Mouse (Mus musculus): Measurements from ENCODE around the gene Cog5.

The Cog5 gene

DNA sequence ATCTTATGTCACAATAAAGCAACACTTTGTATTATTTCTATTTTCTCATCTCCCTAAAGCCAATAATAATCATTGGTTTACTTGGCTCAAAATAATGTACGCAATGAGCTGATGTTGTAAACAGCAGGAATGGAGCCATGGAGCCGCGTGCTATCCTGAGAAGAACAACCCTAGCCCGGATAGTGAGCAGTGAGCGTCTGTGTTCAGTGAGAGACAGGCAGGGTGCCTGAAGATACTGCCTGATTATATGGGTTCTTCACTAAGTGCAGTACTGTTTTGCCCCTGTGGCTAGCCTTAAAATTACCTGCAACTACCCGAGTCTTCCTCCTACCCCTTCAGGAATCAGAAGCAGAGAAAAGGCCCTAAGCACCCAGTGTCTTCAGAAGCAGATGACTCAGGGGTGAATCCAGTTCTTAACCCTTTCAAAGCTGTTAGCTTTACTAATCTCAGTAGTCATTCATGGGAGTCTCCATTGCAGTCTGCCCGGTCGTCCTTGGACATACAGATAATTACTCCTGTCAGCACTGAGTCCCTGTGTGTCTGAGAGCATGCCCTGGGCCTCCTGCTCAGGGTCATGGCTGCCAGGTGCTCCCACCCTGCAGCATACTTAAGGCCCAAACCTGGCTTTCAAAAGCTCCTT, 240.5 kb downstream of the Cog5 start:
- no peak for DNase-seq (ENCODE audit: low spot score in 2 of 2)

- DNase-seq (ENCODE audit: low spot score in 2 of 2) = peak; percentile 40 to 57
Observed at GRCm38 (mm10) chr12:31895888-31896287, 241.2 kb downstream of the Cog5 start.

DNA sequence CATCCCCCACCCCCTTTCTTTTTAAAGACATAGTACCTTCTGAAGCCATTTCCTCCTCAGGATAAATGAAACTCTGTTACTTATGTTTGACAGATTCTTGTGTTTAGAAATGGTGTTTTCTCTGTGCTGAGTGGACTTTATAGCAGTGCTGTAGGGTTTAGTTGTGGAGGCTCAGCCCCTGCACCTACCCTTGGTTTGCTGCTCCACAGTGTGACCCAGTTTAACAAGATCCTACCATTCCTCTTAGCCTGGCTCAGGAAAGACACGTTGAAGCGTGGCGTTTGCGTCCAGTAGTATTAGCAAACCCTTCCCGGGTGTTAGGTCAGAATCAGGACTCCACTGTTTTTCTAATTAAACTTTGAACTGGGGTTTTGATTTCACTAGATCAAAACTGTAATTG, 241.6 kb downstream of the Cog5 start:
- no peak for DNase-seq (ENCODE audit: low spot score in 2 of 2)

DNA sequence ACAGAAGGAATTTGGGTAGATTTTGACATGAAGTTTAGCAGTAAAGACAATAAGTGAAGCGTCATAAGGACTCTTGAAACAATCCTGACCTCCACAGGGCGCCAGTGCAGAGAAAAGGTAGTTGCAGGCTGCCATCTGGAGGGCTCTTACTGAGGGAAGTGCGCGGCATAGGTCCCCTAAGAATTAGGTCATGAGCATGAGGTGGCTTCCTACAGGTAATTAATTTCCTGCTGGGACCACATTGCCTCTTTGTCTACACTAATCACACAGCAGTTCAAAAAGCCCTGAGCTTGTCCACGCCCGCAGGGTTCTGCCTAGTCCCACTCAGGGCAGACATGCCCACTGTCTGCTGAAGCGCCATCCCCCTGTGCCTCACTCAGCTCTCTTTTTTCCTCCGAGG, 242.3 kb downstream of the Cog5 start:
- no peak for DNase-seq (ENCODE audit: low spot score in 2 of 2)

DNA sequence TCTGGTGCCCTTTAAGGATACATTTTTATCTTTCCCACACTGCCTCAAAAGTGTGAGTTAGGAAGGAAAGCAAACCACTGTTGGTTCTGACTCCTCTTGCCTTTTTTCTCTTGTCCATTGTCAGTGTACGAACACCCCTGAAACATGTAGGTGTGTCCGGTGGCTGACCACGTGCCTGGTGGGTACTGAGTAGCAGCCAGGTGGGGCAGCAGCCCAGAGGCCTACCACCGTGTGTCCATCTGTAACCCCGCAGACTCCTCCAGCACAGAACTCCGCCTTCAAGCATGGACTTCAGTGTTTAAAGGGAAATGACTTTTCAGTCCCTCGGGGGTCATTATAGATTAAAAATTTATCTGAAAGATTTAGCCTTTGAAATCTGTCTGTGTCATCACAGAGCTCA, 242.8 kb downstream of the Cog5 start:
- DNase-seq (ENCODE audit: low spot score in 2 of 2) = no peak

DNA sequence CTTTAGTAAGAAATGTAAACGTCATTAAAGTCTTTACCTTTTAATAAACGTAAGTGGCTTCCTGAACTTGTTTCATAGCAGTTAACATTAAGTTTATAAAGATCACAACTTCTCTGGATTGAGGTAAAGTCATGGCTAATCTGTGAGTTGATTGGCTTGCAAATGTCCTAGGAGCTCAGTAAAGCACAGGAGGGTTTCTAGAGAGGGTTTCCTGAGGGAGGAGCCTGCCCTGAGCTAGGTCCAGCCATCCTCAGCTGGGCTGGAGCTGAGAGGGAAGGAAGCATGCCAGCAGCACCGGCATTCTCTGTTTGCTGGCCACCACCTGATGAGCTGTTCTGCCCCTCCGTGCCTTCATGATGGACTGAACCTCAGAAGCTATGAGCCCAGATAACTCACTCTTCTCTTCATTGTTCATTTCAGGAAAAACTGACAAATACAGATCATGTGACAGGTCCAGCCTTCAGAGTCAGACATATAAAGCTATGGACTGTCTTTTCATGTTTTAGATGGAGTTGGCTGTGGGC, 245.8 kb downstream of the Cog5 start:
- no peak for DNase-seq (ENCODE audit: low spot score in 2 of 2)

DNA sequence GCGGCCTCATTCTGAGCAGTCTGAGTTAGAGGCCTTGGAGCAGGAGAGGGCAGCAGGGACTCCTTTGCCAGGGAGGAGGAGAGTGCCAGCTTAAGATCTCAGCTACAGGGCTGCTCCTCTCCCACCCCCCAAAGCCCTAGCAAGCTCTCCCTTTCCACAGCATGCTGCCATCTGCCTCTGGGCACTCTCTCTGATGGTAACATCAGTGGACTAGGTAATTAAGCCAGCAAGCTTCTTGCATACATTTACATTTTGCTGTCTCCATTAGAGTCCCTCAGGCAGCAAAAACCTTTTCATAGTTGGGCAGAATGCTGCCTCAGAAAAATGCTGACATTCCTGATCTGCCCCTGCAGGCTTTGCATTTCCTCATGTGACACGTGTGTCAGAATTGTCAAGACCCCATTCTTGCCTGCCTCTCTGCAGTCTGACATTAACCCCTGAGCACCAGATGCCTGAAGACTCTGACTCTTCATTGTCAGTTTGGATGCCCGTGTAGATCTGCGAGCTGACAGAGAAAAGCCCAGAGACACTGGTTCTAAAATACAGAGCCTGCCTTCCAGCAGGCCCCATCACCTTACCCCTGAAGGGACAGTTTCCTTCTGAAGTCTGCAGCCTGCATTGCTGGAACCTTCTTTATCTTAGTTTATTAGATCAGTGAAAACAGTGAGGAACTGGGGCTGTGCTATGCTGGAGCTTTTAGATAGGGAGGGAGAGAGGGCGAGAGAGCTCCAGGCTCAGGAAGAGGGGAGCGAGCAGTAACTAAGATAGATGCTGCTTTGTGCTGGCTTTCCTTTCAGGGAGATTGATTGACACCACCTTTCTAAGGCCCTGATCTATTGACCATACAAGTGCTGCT, 251.3 kb downstream of the Cog5 start:
- DNase-seq (ENCODE audit: low spot score in 2 of 2) = peak in 1 of 2 experiments; percentile 43

DNA sequence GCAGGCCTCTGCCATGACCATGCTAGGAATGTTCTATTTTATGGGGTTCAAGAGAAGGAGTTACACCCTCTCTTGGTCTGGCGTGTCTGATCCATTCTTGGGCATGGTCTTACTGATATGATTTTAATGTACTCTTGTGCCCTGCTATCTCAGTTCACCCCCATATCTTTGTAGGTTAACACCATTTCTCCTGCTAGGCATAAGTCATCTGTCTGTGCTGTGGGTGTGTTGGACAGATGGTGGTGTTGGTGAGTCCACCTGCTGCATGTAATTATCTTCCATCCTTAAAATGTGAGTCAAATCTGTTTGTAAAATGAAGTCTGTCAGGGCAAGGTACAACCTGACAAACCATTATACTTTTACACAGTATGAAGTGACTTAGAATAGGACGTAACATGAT, 252.8 kb downstream of the Cog5 start:
- DNase-seq (ENCODE audit: low spot score in 2 of 2) = no peak

DNA sequence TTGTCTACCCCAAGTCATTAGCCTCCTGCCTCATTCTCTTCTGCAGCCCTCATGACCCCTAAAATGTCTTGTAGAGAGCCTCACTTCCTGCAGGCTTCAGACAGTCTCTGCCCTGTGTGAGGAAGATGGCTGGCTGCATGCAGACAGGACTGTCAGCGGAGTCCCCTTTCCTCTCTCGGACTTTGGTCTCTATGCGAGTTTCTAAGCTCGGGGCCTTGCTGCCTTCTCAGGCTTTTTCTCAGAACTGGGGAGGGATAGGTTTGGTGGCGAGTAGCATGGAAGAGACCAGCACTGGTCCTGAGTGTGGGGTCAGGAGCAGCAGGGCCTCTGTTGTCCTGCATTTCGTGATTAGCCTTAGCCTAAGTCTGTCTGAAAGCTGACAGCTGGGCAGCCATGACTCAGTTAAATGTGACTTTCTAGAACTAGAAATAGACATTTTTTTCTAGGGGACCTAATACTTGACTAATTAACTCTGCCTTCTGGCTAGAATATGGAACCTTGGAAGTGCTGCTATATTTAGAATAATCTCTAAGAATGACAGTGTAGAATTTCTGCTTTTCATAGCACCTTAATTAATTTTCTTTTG, 258.4 kb downstream of the Cog5 start:
- no peak for DNase-seq (ENCODE audit: low spot score in 2 of 2)

DNA sequence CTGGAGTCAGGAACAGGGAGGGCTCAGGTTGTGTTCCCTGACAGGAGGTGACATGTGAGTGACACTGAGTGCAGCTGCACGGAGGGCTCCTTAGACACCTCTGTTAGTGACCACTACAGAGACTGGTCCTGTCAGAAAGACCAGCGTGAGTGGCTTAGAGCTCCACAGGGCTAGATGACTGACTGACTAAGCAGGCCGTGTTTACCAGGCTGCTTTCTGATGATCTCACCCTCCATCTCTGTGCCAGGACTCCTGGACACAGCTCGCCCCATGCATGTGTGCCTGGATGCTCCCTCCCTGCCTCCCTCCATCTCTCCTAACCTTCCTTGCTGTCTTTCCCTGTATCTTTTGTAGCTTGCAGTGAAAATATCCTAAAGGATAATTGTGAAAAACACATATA, 258.9 kb downstream of the Cog5 start:
- no peak for DNase-seq (ENCODE audit: low spot score in 2 of 2)

DNA sequence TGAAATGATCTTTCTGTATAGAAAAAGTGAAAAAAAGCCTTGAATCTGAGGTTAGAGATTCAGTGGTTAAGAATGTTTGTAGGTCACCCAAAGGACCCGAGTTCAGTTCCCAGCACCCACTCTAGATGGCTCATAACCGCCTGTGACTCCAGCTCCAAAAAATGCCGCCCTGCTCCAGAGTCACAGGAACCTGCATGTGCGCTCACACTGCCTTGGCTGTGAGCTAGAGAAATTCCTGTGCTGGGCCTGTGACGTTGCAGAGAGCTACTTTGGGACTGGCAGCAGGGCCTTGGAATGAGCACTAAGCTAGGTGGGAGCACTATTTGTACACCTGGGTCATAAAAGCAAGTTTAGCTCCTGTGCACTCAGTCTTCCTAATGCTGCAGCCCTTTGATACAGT, 262.0 kb downstream of the Cog5 start:
- no peak for DNase-seq (ENCODE audit: low spot score in 2 of 2)

DNA sequence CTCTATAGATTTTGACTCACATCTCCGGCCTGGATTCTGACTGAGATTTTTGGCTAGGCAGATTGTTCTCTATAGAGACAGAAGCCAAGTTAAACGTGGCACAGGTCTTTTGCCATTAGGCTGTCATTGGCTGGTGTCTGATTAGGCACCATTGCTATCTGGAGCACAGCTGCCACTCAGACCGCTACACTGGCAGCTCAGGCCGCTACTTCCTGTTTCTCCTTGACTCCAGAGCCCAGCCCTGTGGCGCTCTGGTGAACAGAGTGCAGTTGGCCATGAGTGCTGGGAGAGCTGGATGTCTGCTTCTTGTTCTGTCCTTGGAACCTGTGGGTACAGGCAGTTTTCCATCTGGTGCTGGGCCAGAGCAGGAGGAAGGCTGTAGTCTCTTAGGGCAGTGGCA, 262.6 kb downstream of the Cog5 start:
- DNase-seq (ENCODE audit: low spot score in 2 of 2) = peak in 1 of 2 experiments; percentile 26

GRCm38 (mm10) chr12:31920464-31921405, 266.1 kb downstream of the Cog5 start:
- no peak for DNase-seq (ENCODE audit: low spot score in 2 of 2)

GRCm38 (mm10) chr12:31924135-31924534, 269.5 kb downstream of the Cog5 start:
- DNase-seq (ENCODE audit: low spot score in 2 of 2) = no peak

GRCm38 (mm10) chr12:31925343-31925742, 270.7 kb downstream of the Cog5 start:
- DNase-seq (ENCODE audit: low spot score in 2 of 2) = no peak

DNA sequence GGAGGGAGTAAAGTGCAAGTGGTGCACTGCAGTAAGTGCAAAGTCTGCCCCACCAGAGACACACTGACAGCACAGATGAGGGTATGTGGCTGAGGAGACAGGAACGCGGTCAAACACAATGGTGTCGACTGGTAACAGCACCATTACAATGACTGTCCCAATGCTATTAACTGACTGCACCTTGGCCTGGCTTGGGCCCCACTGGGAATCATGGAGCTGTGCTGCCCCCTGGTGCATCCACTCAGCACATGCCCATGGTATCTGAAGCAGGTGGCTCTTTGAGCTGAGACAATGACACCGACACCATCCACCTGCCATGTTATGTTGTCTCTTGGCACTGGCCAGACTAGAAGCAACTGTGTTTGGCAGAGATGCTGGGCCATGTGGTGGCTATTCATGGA, 272.0 kb downstream of the Cog5 start:
- DNase-seq (ENCODE audit: low spot score in 2 of 2) = peak; percentile 35 to 67

DNA sequence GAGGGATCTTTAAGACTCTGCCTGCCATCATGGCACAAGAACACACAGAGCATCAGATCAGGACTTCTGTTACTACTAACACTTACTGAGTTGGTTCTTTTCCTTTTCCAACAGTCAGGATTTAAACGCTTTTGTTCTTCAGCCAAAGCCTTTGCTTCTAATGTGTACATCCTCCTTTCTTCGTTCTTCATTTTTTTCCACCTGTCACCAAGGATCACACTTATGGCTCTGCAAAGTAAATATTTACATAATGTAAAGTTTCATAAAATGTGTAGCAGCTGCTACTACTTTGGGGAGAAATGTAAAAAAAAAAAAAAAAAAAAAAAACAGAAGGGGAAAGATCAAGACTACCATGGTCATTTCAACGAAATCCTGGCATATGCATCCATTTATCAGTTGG, 273.8 kb downstream of the Cog5 start:
- DNase-seq (ENCODE audit: low spot score in 2 of 2) = no peak

DNA sequence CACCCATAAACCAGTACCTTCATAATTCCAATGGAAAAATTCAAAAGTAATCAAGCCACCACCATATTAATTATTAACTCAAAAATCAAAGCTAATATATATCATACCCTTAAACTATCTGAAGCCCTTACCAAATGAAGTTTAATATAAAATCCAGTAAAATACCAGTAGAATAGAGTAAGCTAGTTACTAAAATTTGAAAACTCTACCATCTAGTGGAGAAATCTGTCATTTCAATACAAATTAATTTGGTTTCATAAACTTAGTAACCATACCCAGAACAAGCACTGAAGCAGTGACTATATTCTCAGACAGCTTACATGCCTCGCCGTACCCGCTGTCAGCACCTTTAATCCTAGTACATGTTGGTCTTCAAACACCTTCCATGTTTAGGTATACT, 277.1 kb downstream of the Cog5 start:
- no peak for DNase-seq (ENCODE audit: low spot score in 2 of 2)

DNA sequence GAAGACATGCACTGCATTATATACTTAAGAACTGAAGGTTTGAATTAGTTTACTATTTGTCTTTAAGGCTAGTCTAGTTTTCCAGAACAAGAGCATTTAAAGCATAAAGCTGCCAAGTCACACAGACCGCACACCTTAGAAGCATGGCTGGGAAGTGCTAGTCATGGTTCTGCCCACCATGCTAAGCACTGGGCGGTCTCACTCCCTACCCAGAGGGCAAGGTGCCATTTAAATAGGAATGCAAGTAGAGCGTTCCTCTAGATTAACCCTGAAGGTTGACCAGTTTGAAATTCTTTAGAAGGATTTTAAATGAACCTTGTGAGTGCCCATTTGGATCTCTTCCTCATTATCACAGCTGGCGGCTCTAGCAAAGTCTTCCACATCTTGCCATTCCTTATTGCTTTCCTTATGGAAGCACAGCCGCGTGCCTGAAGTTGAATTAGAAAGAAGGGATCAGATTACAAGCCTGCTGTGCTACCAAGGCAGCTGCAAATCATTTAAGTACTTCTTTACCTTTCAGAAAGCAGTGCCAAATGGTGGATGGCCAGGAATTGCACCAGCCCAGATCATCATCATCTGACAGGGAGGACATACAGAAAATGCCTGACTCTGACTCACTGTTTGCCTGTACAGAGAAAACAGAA, 282.1 kb downstream of the Cog5 start:
- DNase-seq (ENCODE audit: low spot score in 2 of 2) = no peak

- no peak for DNase-seq (ENCODE audit: low spot score in 2 of 2)
Observed at GRCm38 (mm10) chr12:31937613-31938012, 282.9 kb downstream of the Cog5 start.

- no peak for DNase-seq (ENCODE audit: low spot score in 2 of 2)
Observed at GRCm38 (mm10) chr12:31938391-31938997, 283.8 kb downstream of the Cog5 start.

Measured in frontal cortex, postnatal 10 days (tissue).